16 mouse cellular contexts compared by ENCODE assay signal in the genomic region with DNA sequence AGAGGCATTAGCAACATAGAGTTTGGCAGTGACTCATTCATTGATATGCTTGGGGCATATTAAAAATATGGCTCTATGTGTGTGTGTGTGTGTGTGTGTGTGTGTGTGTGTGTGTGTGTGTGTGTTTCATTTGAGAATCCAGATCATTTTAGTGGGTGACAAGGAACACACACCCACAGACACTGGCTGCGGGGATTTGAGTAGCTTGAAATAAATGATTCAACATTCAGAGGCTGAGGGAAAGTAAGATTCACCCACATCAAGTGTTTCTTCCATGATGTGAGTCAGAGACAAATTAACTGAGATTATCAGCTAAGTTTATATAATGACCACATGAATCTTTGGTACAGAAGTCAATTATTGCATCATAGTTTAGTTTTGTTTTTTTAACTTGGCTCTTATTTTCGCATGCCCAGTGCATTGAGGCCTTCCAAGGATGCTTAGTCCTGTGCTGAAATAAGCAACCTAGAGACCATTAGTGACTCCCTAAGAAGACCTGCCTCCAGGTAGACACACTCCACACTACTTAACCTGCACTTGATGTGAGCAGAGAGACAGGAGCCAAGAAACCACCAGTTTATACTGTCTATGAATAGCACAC.
A peak's percentile ranks its signal among the peaks of the same experiment; 100 is the strongest.
DNase-seq lines count a peak whose midpoint lies in the region.
"Had no signal": no experiment of that assay in that cellular context is flagged by ENCODE, and none has a peak within 500 bp of the region (broad histone marks: within the 10 kb centered on the region; RNA-seq: fewer than 3 reads in every experiment).

No protein-coding gene starts in this region.

- intact Hi-C loops in left cerebral cortex, postnatal 25 days (cut with DNase I) = no loop called here
- intact Hi-C loops in left cerebral cortex, postnatal 4 days (cut with DNase I) = no loop called here

- peak; percentile 58 to 69 for DNase-seq in frontal cortex, adult 2 months (ENCODE audit: extremely low spot score in 1 of 2, low spot score in 1 of 2)
- DNase-seq in frontal cortex, postnatal 25 days (ENCODE audit: low spot score in 2 of 2) = no peak
- DNase-seq in left cerebral cortex, postnatal 25 days (ENCODE audit: low spot score in 2 of 2) = peak; percentile 34 to 83
- DNase-seq in left cerebral cortex, postnatal 4 days = no peak
- DNase-seq in lung, postnatal 36 days = peak; percentile 25
- no peak for DNase-seq in lung, adult 18-20 months
- peak; percentile 71 for DNase-seq in brain, adult 2 months (ENCODE audit: low read depth, low spot score)
- no peak for DNase-seq in embryo, embryonic 11 days
- DNase-seq: adrenal gland, postnatal 14 days; cerebellum, adult 9-10 months; heart, postnatal 36 days; kidney, adult 18-20 months; kidney, postnatal 4 days; liver; midbrain, embryonic 14.5 days; spleen, adult 18-20 months had no signal

Comparison
In these comparisons a context has a peak if more than half of its experiments do, and no peak if none do; other contexts are left out.
1. DNase-seq: peak in frontal cortex, adult 2 months (2 of 2), left cerebral cortex, postnatal 25 days (2 of 2), lung, postnatal 36 days (single experiment) and brain, adult 2 months (single experiment); none in frontal cortex, postnatal 25 days (0 of 2), left cerebral cortex, postnatal 4 days (single experiment), lung, adult 18-20 months (0 of 2) and embryo, embryonic 11 days (single experiment).